Mouse (Mus musculus) lung, adult 2 months (tissue): ENCODE data around the gene Sstr3.

Experiments
- CTCF ChIP-seq: fragments of 200-500 bp; IDR thresholded peaks from 2 replicates; pipeline ENCODE4 v1.5.1; 2011; ENCODE audit warnings: mild to moderate bottlenecking, low read length, control low read depth; ENCODE audit not compliant: insufficient read depth
- POLR2A ChIP-seq: fragments of 200-500 bp; IDR thresholded peaks from 2 replicates; pipeline ENCODE4 v1.6.1; 2011; ENCODE audit warnings: low read depth, mild to moderate bottlenecking, control low read depth, low read length, borderline replicate concordance; ENCODE audit errors: extremely low read depth

GRCm38 (mm10) chr15:78570170-78570569 is 25.7 kb upstream of the Sstr3 start:
- TF ChIP-seq POLR2A = no peak
- no peak for TF ChIP-seq CTCF
